Mouse (Mus musculus) layer of hippocampus, adult 8-10 months (tissue): ENCODE data around the gene Ntrk3. TPM values are rescaled to one million over a fixed set of nuclear protein-coding genes. Genes with fewer than 3 reads are reported as not detected.

Experiments used
- DNase-seq, 2 experiments: peaks; one replicate each; pipeline ENCODE4 v3.0.0; 2022; ENCODE audit warnings: low spot score in 2 of 2
- total RNA-seq, 4 experiments: library from RNA; stranded (reverse); gene quantifications; 2 replicates each; pipeline ENCODE4 v1.2.4; 2022

Ntrk3 gene
- total RNA-seq, 4 experiments from 2014 or later = 175 to 215 (median 192) TPM

GRCm38 (mm10) chr7:78579461-78580234, 158.2 kb downstream of the Ntrk3 start:
- no peak for DNase-seq

DNA sequence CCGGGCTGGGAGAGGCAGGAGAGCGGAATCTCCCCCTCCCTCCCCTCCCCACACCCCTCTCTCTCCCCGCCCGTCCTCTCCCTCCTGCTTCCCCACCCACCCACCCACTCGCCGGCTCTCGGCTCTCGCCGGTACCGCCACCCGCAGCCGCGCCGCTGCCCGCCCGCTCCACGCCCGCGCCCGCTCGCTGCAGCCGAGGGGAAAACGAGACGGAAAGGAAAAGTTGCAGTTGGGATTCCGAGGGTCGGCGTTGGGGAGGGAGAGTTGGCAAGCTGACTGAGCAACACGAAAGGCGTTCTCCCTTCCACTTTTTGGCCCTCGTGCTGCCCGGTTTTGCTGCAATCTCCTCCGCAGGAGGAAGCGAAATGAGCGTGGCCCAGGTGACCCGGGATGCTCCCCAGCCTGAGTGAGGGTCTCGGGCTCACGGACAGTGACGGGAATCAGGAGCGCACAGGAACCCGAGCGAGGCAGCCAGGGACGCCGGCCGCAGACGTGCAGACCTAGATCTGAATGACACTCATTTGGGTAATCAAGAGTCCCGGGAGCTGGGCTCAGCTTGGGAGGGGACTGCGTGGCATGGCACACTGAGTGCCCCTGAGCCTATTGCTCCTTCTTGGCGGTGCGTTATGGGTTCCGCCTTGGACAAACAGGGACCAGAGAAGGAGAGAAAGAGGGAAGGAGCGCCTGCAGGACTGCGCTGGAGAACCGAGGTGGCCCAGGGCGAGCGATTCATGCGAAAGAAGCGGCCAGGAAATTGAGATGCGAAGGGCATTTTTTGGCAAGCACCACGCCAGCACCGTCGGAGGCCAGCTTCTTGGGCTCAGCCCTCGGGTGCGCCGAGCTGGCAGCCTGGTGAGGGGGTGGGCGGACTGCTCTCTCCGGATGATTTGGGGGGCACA, 159.1 kb downstream of the Ntrk3 start:
- no peak for DNase-seq

GRCm38 (mm10) chr7:78578111-78578460, 159.7 kb downstream of the Ntrk3 start:
- DNase-seq = peak in 1 of 2 experiments; percentile 53

DNA sequence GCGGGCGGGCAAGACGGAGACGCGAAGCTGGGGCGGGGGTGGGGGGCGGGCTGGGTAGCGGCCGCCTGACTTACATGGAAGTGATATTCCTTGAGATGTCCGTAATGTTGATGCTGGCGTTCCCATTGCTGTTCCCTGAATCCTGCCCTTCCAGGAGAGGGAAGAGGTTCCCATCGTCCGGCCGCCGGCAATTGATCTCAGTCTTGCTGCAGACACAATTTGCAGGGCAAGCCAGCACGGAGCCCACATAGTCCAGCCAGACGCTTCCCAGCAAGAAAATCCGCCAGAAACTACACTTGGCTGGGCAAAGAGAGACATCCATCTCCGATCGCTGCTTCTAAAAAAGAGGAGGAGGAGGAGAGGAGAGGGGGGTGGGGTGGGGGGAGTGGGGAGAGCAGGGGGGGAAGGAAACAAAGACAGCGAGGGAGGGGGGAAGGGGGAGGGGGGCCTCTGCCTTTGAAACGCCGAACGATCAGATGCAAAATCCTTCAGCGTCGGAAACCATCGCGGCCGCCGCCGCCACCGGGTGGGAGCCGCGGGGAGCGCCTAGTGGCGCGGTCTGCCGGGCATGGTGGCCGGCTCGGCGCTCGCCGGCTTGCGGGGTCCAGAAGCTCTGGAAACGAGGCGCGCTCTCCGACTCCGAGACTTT, 160.2 kb downstream of the Ntrk3 start:
- no peak for DNase-seq

- no peak for DNase-seq
Measured at GRCm38 (mm10) chr7:78576706-78577461, 160.9 kb downstream of the Ntrk3 start.

- no peak for DNase-seq
Measured at GRCm38 (mm10) chr7:78576169-78576568, 161.6 kb downstream of the Ntrk3 start.

DNA sequence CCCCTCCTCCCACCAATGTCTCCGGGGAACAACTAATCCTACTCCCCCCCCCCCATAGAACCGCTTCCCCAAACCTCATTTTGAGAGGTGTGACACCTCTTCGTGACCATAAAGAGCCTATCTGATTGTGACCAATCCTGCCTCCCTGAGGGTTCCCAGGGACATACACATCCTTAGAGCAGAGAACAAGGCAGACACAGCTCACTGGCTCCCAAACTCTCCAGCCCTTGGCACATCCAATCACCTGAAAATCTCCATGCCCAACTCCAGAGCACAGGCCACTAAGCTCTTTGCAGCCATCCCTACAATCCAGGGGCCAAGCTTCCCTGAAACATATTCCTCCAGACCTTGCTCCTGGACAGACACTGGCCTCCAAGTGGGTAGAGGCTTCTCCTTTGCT, 162.3 kb downstream of the Ntrk3 start:
- DNase-seq = no peak

GRCm38 (mm10) chr7:78571196-78571595, 166.6 kb downstream of the Ntrk3 start:
- DNase-seq = no peak

- no peak for DNase-seq
Measured at GRCm38 (mm10) chr7:78569255-78569618, 168.6 kb downstream of the Ntrk3 start.

DNA sequence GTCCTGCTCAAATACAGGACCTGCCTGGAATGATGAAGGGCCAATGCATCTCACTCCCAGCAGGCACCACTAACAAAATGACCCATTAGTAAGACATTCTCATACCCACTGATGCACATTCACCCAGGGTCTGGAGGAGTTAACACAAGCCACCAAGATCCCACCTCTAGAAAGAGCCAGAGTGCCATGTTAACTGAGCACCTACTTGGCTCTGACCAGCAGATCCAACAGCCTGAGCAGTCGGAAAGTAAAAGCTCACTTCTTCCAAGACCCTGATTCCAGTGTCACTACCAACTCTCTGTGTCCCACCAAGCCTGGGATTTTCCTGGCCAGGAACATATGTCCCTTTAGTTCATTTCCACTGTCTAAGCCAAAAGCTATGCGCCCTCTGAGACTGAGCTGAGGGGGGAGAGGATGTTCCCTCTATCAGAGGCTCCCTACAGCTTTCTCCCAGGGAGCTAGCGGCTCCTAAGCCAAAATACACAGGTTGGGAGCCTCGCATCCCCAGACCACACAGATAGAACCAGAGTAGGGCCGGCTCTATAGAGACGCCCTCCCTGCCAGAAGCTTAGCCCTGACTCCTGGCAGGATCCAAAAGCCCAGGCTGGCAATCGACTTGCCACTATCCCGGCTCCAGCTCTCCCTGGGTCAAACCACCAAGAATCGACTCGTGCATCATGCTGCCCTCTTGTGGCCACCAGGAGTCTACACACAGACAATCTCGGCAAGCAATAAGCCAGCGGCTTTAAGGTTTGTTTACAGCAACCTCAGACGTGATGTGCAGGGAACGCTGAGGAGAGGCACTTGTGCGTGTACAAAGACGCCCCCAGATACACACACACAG, 169.2 kb downstream of the Ntrk3 start:
- peak in 1 of 2 experiments; percentile 61 for DNase-seq

DNA sequence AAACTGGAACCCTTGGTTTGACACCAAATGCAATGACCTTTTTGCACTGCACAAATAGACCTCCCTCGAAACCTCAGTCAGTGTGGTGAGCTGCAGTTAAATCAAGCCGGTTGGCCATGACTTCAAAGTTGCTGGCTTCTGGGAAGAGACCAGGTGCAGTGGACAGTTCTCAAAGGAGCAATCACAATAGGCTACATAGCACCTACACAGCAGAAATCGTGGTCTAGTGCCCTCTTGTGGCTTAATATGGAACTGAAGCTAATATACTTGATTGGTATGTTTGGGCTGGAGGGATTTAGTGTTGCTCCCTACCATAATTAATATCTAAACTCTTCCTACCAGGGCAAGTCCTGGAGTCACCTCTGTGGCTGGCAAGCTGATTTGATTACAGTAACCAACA, 171.2 kb downstream of the Ntrk3 start:
- DNase-seq = no peak

DNA sequence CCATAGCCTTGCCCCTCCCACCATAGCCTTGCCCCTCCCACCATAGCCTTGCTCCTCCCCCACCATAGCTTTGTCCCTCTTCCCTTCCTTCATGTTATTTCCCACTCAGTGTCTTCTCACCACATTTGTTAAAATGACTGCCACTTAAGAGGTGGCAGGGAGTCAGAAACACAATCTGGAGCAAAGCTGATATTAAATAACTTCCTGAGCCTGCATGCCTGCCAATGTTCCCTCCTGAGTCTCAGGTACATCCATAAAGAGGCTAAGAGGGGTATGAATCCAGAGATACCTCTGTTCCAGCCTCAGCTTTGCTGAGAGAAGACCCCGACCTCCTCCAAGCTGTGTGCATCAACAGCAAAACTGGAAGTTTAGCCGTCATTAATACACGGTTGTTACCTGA, 172.4 kb downstream of the Ntrk3 start:
- no peak for DNase-seq

GRCm38 (mm10) chr7:78558503-78558902, 179.3 kb downstream of the Ntrk3 start:
- no peak for DNase-seq

DNA sequence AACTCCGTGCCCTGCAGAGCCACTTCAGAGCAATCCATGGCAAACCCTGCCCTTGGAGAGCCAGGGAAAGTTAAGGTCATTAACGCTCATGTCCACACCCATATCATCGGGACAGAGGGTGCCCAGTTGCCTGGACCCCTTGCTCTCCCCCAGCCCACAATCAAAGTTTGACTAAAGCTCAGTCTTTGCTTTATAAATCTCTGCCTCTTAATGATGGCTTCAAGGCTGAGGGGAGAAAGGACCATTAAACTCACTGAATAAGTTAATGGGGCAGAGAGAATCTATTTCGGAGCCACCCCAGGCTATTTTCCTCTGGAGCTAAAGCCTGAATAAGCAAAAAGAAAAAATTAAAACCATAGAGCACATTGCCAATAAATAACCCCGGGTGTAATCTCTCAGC, 182.3 kb downstream of the Ntrk3 start:
- no peak for DNase-seq

GRCm38 (mm10) chr7:78549461-78549860, 188.4 kb downstream of the Ntrk3 start:
- no peak for DNase-seq

DNA sequence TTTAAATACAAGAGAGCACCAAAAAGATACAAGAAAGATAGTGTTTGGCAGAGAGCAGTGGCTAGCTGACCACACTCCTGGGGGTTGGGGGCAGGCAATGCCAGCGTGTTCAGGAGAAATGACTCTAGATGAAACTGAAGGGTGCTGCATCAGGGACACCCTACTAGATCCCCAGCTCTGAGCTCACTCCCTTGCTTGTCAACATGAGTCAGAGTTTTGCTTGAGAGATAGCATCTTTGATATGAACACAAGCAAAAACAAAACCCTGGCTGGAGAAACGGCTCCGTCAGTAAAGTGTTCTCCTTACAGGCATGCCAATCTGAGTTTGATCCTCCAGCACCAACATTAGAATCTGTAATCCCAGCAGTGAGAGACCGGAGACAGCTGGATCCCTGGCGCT, 189.1 kb downstream of the Ntrk3 start:
- no peak for DNase-seq

GRCm38 (mm10) chr7:78546551-78546950, 191.3 kb downstream of the Ntrk3 start:
- DNase-seq = no peak

DNA sequence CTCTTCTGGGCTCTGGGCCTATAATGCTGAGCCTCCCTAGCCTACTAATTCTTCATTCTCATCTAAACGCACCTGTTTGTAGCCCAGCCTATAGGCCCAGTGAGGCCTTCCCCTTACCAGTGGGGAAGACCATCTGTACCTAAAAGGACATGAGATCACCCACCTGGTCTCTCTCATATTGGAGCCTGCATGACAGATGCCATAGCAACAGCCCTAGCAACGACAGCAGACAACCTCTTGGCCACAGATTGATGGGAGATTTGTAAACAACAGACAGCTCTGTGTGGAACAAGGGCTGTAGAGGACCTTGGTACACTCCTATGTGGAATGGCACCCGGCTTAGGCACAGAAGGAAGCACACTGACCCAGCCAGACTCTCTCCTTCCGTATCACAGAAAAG, 195.3 kb downstream of the Ntrk3 start:
- DNase-seq = no peak

DNA sequence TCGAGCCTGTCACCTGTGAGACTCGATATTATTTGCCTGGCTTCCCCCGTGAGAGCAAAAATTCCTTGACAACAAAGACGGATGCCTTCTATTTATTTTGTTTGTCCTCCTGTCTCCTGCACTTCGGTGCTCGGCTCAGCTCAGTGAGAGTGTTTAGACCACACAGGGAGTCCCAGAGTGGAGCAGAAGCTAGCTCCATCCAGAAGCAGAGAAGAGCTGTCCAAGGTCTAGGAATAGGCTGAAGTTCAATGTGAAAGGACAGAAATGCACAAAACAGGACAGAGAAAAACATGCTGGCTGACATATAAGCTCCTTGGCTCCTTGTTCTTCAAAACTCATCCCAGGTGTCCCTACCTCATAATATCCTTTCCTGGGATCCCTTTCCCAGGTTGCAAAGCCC, 207.5 kb downstream of the Ntrk3 start:
- no peak for DNase-seq

- DNase-seq = no peak
Measured at GRCm38 (mm10) chr7:78528008-78528407, 209.8 kb downstream of the Ntrk3 start.

GRCm38 (mm10) chr7:78527564-78527963, 210.2 kb downstream of the Ntrk3 start:
- no peak for DNase-seq
